In the genomic region with DNA sequence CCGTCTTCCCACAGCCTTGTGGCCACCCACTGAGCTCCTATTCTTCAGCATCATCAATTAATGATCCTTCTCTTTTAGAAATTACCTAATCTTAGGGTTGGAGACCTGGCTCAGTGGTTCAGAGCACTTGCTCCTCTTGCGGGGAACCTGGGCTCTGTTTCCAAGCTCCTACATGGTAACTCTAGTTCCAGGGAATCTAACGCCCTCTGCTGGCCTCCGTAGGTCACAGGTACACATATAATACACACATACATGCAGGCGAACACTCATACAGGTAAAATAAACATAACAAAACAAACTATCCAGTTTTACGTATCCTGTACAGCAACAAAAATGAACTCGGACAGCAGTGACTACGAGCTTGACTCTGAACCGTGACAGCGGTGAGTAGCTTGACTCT, we compare ENCODE assay signal across 15 mouse cellular contexts. TPM values are rescaled to one million over a fixed set of nuclear protein-coding genes. Genes with fewer than 3 reads are reported as not detected.
"Had no signal": no experiment of that assay in that cellular context is flagged by ENCODE, and none has a peak within 500 bp of the region (broad histone marks: within the 10 kb centered on the region; RNA-seq: fewer than 3 reads in every experiment).

No protein-coding gene starts in this region.

- H3K9ac ChIP-seq: limb, embryonic 12.5 days; liver, embryonic 15.5 days; midbrain, embryonic 13.5 days; stomach, embryonic 15.5 days had no signal

- H3K4me3 ChIP-seq: left cerebral cortex, adult 2 months; limb, embryonic 12.5 days; liver, embryonic 15.5 days; midbrain, embryonic 13.5 days; stomach, embryonic 15.5 days had no signal

- H3K36me3 ChIP-seq: liver, embryonic 15.5 days; stomach, embryonic 15.5 days had no signal

- H3K27ac ChIP-seq: left cerebral cortex, adult 2 months; limb, embryonic 12.5 days; liver, embryonic 15.5 days; macrophage; midbrain, embryonic 13.5 days; stomach, embryonic 15.5 days had no signal

- H3K4me2 ChIP-seq: limb, embryonic 12.5 days; liver, embryonic 15.5 days; midbrain, embryonic 13.5 days; stomach, embryonic 15.5 days had no signal

- ATAC-seq: intestine, embryonic 16.5 days; midbrain, embryonic 13.5 days had no signal

- H3K9me3 ChIP-seq: limb, embryonic 12.5 days; liver, embryonic 15.5 days; midbrain, embryonic 13.5 days; stomach, embryonic 15.5 days had no signal

- DNase-seq: kidney, adult 9 months; kidney, postnatal 10 days; kidney, postnatal 4 days; lung, adult 2 months; lung, postnatal 10 days; right cerebral cortex, postnatal 14 days had no signal

- H3K27me3 ChIP-seq: limb, embryonic 12.5 days; liver, embryonic 15.5 days; midbrain, embryonic 13.5 days; stomach, embryonic 15.5 days had no signal

RNA-seq across cellular contexts. Expression of gene Spata21, which starts 31.2 kb away (rescaled TPM):
- total RNA-seq: liver, adult 2 months had no signal
- polyA plus RNA-seq: intestine, embryonic 16.5 days; limb, embryonic 12.5 days; liver, adult 2 months; liver, embryonic 15.5 days; lung, adult 2 months; macrophage; midbrain, embryonic 13.5 days; spleen, adult 2 months had no signal

RNA-seq across cellular contexts. Expression of gene Mfap2, which starts 46.8 kb away (rescaled TPM):
- polyA plus RNA-seq: macrophage had no signal
